Mouse (Mus musculus) left cerebral cortex, adult 8-10 months (tissue): ENCODE measurements around the gene Prkar2a. TPM values are rescaled to one million over a fixed set of nuclear protein-coding genes. Genes with fewer than 3 reads are reported as not detected.

Experiments
- DNase-seq, 2 experiments: peaks; one replicate each; pipeline ENCODE4 v3.0.0; 2022; ENCODE audit warnings: low spot score in 2 of 2
- total RNA-seq, 4 experiments: library from RNA; stranded (reverse); gene quantifications; 2 replicates each; pipeline ENCODE4 v1.2.4; 2022

The Prkar2a gene
- total RNA-seq, 4 experiments from 2014 or later, result 45.9 to 52.1 (median 49.3) TPM

- peak; percentile 52 to 60 for DNase-seq
Observed at GRCm38 (mm10) chr9:108692226-108693041, 3.3 kb downstream of the Prkar2a start.

- no peak for DNase-seq
Observed at GRCm38 (mm10) chr9:108693946-108694345, 4.8 kb downstream of the Prkar2a start.

- DNase-seq, result no peak
Observed at GRCm38 (mm10) chr9:108694533-108694932, 5.4 kb downstream of the Prkar2a start.

- DNase-seq, result no peak
Observed at GRCm38 (mm10) chr9:108702476-108702875, 13.4 kb downstream of the Prkar2a start.

GRCm38 (mm10) chr9:108703373-108704110 lies 14.4 kb downstream of the Prkar2a start:
- DNase-seq, result no peak

GRCm38 (mm10) chr9:108704591-108704990 lies 15.5 kb downstream of the Prkar2a start:
- no peak for DNase-seq

GRCm38 (mm10) chr9:108707212-108707611 lies 18.1 kb downstream of the Prkar2a start:
- DNase-seq, result no peak

GRCm38 (mm10) chr9:108708833-108709232 lies 19.7 kb downstream of the Prkar2a start:
- no peak for DNase-seq

- DNase-seq, result no peak
Observed at GRCm38 (mm10) chr9:108710767-108711166, 21.7 kb downstream of the Prkar2a start.

- no peak for DNase-seq
Observed at GRCm38 (mm10) chr9:108716199-108716598, 27.1 kb downstream of the Prkar2a start.

GRCm38 (mm10) chr9:108723751-108724150 lies 34.6 kb downstream of the Prkar2a start:
- no peak for DNase-seq

GRCm38 (mm10) chr9:108726116-108726515 lies 37.0 kb downstream of the Prkar2a start:
- no peak for DNase-seq

- DNase-seq, result no peak
Observed at GRCm38 (mm10) chr9:108729050-108729449, 39.9 kb downstream of the Prkar2a start.

- no peak for DNase-seq
Observed at GRCm38 (mm10) chr9:108732462-108732861, 43.3 kb downstream of the Prkar2a start.

- DNase-seq, result no peak
Observed at GRCm38 (mm10) chr9:108734626-108735025, 45.5 kb downstream of the Prkar2a start.

- DNase-seq, result no peak
Observed at GRCm38 (mm10) chr9:108739239-108739638, 50.1 kb downstream of the Prkar2a start.

- DNase-seq, result no peak
Observed at GRCm38 (mm10) chr9:108740062-108740461, 50.9 kb downstream of the Prkar2a start.

- DNase-seq, result no peak
Observed at GRCm38 (mm10) chr9:108742048-108742447, 52.9 kb downstream of the Prkar2a start.

GRCm38 (mm10) chr9:108746876-108747499 lies 57.9 kb downstream of the Prkar2a start:
- DNase-seq, result no peak

GRCm38 (mm10) chr9:108747694-108748093 lies 58.6 kb downstream of the Prkar2a start:
- no peak for DNase-seq

- DNase-seq, result no peak
Observed at GRCm38 (mm10) chr9:108748600-108749183, 59.6 kb downstream of the Prkar2a start.

GRCm38 (mm10) chr9:108750616-108751015 lies 61.5 kb downstream of the Prkar2a start:
- DNase-seq, result no peak
